Mouse (Mus musculus) v-Abl transformed pro-B cells (cell line): Measurements from ENCODE around the gene Mllt11.

Source experiments
- in situ Hi-C, 2 experiments: fragments of 400-800 bp; cut with MboI; formaldehyde crosslinking; loops; one replicate each; pipeline ENCODE4 v1.15.1; 2025; ENCODE audit not compliant: unreplicated experiment in 2 of 2

Gene Mllt11

DNA sequence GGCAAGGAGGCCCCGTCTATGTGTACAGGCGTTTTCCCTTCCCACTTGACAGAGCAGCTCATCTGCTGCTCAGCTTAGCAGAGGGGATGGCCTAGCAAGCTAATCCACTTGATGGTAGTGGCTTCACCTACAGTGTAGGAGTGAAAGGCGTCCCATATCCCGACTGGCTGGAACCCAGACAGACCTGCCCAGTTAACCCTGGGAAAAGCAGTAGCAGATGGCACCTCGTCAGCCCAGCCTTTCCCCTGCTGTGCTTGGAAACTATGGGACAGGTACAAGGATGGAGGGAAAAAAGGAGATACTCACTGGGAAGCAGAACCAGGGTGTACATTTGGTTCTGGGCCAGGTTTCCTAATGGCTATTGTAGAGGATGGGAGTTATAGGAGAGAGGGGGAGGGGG lies 18.4 kb upstream of the Mllt11 start:
- in situ Hi-C loops, result loop anchor here in 1 of 2 experiments (25.0 kb wide), 1 partner anchor 113 kb away; the partner anchor contains the start of genes Lysmd1, Scnm1 and Tnfaip8l2

DNA sequence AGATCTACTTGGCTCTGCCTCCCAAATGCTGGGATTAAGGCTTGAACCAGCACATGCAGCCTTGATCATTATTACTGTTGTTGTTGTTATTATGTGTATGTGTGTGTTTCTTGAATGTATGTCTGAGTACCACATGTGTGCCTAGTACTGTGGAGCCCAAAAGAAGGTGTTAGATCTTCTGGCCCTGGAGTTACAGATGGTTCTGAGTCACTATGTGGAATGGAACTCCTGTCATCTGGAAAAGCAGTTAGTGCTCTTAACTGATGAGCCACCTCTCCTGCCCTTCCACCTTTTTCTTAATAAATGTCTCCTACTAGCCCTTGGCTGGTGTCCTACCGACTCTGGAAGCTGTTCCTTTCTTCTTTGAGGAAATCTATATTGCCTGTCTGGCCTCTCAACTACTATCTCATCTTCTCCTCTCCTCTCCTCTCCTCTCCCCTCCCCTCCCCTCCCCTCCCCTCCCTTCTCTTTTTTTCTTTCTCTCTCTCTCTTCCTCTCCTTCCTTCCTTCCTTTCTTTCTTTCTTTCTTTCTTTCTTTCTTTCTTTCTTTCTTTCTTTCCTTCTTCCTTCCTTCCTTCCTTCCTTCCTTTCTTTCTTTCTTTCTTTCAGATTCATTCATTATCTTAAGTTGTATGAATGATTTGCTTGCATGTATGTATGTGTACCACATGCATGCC lies 15.8 kb upstream of the Mllt11 start:
- in situ Hi-C loops, result no loop called here

DNA sequence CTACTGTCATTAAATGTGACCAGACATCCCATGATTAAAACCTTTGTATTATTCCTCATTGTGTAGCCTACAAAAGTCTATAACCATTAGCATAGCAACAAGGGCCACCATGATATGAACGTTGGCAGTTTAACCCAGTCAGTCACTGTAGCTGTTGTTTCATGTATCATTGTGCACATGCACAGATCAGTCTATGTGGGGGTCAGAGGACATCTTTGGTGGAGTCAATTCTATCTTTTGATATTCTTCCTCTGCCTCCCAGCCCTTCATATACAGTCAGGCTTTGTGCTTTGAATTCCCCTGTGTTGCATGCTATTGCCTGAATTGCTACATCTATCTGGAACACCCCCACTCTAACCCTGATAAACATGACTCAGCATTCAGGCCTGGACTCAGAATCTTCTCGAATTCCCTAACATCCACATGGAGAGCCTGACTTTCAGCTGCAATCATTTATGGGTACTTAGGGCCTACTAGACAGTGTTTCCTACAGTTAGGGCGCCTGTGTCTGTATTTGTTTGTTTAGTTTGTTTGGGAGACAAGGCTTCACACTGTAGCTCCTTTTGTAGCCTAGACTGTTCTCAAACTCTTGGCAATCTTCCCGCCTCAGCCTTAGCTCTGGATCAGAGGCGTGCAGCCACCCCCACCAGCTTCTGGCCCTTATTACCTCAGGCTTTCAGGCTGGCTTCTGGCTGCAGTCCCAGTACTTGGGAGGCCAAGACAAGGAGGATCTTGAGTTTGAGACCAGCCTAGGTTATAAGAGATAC lies 14.7 kb upstream of the Mllt11 start:
- in situ Hi-C loops, result no loop called here

GRCm38 (mm10) chr3:95243086-95243485 lies 11.1 kb upstream of the Mllt11 start:
- in situ Hi-C loops, result no loop called here

GRCm38 (mm10) chr3:95241498-95241897 lies 9.5 kb upstream of the Mllt11 start, which contains the start of gene Gm128:
Gene Gm128, minus strand, starts transcription at chr3:95241598.
- in situ Hi-C loops, result no loop called here

DNA sequence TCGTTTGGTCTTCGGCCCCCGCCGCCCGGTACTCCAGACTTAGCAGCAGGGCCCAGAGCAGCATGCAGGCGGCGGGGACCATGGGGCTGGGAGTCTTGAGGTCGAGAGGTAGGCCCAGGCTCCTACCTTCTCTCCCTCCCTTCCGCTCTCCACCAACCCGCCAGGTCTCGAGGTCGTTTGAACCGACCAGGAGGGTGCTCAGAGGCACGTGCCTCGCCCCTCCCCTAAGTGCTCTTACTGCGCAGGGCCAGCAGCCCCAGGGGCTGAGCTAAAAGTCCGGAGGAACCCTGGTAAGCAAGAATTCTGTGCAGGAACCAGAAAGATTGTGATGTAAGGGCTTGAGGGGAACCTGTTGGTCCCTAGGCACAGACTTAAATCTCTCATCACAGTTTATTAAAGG lies 8.9 kb upstream of the Mllt11 start:
- in situ Hi-C loops, result no loop called here

- in situ Hi-C loops, result no loop called here
These were observed 8.0 kb upstream of the Mllt11 start for GRCm38 (mm10) chr3:95239971-95240370.

DNA sequence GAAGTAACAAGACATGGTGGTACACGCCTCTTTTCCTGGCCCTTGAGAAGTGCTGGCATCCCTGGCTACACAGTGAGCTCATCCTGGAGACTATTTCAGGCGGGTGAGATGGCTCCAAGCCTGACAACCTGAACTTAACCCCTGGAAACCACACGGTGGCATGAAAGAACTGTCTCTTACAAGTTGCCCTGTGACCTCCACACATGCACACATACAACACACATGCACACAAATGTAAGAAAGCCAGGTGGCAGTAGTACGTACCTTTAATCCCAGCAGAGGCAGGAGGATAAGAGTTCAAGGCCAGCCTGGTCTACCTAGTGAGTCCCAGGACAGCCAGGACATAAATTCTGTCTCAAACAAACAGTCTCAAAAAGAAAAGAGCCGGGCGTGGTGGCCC lies 7.1 kb upstream of the Mllt11 start:
- in situ Hi-C loops, result no loop called here

- in situ Hi-C loops, result no loop called here
These were observed 5.6 kb upstream of the Mllt11 start for GRCm38 (mm10) chr3:95237541-95238099.

- in situ Hi-C loops, result no loop called here
These were observed 3.7 kb upstream of the Mllt11 start for GRCm38 (mm10) chr3:95235386-95236301.

GRCm38 (mm10) chr3:95233303-95233980 lies 1.5 kb upstream of the Mllt11 start:
- in situ Hi-C loops, result no loop called here

DNA sequence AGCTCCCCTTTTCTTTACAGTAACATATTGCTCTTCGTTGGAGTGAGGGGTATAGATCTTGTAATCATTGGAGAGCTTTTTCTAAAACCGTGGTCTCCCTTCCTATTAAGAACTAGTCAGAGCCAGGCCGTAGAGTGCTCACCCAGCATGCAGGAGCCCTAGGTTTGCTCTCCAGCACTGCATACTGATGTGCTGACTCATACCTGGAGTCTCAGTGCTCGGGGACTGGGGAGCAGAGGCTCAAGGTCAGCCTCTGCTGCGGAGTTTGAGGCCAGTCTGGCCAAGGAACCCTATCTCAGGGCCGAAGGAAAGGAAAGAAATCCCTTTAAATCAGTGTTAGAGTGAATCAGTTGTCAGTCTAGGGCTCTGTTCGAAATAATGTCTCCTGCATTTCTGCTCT lies 800 bp upstream of the Mllt11 start:
- in situ Hi-C loops, result no loop called here

GRCm38 (mm10) chr3:95230495-95231297 lies 1.3 kb downstream of the Mllt11 start:
- in situ Hi-C loops, result no loop called here

DNA sequence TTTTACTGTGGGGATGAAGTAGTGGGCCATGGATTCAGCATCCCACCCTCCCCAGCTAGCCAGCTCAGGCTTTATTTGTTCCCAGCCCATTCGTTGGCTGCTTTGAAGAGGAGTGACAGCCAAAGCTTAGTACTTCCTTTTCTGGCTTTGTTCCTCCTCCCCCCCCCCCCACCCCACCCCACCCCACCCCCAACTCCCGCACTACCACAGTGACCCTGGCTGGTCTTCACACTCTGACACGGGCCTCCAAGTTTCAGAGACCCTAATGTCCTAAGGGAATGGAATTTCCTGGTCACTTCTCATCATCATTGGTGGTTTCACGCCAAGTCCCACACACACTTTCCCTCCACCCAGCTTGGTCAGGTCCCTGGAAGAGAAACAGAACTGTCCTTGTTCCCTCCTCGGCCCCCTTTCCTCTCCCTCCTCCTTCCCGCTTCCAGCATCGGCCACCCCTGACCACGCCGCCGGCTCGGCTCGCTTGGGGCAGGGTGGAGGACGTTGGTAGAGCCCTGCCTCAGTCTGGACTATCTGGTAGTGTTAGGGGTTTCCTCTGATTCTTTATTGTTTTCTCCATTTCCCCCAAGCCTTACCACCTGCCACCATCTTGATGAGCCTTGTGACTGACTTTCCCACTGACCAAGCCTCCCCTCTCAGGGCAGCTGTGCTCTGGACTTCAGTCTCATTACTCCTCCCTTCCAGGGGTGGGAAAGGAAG lies 2.0 kb downstream of the Mllt11 start:
- in situ Hi-C loops, result no loop called here

GRCm38 (mm10) chr3:95228894-95229780 lies 2.8 kb downstream of the Mllt11 start:
- in situ Hi-C loops, result no loop called here

GRCm38 (mm10) chr3:95228148-95228893 lies 3.6 kb downstream of the Mllt11 start, which contains the start of gene Cdc42se1:
Gene Cdc42se1, plus strand, starts transcription at chr3:95228732.
- in situ Hi-C loops, result no loop called here

DNA sequence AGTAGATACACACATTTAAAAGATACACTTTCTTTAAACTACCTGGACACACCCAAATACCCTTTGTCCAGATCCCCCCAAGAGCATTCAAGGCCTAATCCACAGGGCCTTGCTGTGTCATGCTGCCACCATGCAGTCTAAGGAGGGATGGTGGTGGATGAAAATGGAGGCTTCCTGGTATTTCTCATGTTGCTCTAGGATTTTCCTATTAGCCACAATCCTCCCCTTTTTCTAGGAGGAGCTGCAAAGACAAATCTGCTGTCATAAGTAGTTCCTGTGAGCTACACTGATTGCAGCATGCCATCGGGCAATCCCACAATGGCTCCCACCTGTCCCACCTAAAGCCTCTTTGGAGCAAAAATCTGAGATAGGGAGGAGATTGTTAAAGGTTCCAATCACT lies 4.8 kb downstream of the Mllt11 start:
- in situ Hi-C loops, result no loop called here
